Mouse (Mus musculus) heart, adult 2 months (tissue): ENCODE results near the gene Pmpca.

Source experiments
- CTCF ChIP-seq: fragments of 200-600 bp; IDR thresholded peaks from 2 replicates; pipeline ENCODE4 v1.8.1; 2022; ENCODE audit warnings: antibody characterized with exemption, mild to moderate bottlenecking, moderate library complexity
- EP300 ChIP-seq: fragments of 200-500 bp; IDR thresholded peaks from 2 replicates; pipeline ENCODE4 v1.6.1; 2011; ENCODE audit warnings: low read depth, low read length, control low read depth; ENCODE audit not compliant: insufficient read depth
- POLR2A ChIP-seq: fragments of 200-500 bp; IDR thresholded peaks from 2 replicates; pipeline ENCODE4 v1.6.1; 2011; ENCODE audit warnings: mild to moderate bottlenecking, low read depth, low read length, control low read depth; ENCODE audit not compliant: insufficient read depth

DNA sequence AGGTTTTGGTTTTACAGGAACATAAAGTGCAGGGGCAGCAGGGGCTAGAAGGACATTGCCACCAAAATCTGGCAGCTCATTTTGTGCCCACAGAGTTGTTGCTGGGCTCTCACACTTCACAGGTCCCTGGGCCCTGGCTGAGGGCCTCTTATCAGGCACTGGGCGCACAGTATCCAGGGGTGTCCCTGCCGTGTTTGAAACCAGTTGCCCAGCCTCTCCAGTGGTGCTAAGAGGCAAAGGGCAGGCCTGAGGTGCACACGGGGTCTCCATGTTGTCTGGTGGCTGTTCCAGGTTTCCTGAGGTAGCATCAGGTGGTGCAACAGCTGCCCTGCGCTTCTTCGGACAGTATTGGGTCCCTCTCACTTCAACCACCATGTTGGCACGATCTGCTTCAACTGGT lies 50.5 kb downstream of the Pmpca start:
- TF ChIP-seq EP300 (no peak), CTCF (no peak), POLR2A (no peak)
